Mouse (Mus musculus): ENCODE data around the gene Hsd3b6. TPM values are rescaled to one million over a fixed set of nuclear protein-coding genes. Genes with fewer than 3 reads are reported as not detected.
"Not testable (repeated sequence)": the region's sequence is repeated elsewhere in the genome, so short reads cannot be mapped to it uniquely, and the experiment has no call there.

Gene Hsd3b6
- polyA plus RNA-seq (2015; fragmentation: Nextera tagmentation; extraction: Ambion mirVana), result 1.8 and 2.6 TPM in 2 replicates

GRCm38 (mm10) chr3:98814101-98814670, at the start of gene Hsd3b6:
Hsd3b6 (minus strand) TSS chr3:98814443.
- Histone ChIP-seq H3K36me3 (no peaks in the 10 kb centered on the region), H3K9ac (no peak within 1 kb of the TSS), H3K4me3 (replicated peaks) (no peak within 1 kb of the TSS), H3K27me3 (no peaks in the 10 kb centered on the region), H3K4me1 (no peaks in the 10 kb centered on the region), H3K9me3 (replicated peaks) (no peaks in the 10 kb centered on the region), H3K4me2 (no peak within 1 kb of the TSS), H3K27ac (no peak within 1 kb of the TSS)
- ATAC-seq (replicated peaks; ENCODE audit: low FRiP score), result no peak
- WGBS, result 65% methylated on average over 6 of the region's 6 CpGs

- Histone ChIP-seq H3K9me3 (replicated peaks) (no peaks in the 10 kb centered on the region), H3K4me2 (no peak overlapping the region), H3K36me3 (no peaks in the 10 kb centered on the region), H3K4me3 (replicated peaks) (no peak overlapping the region), H3K27me3 (no peaks in the 10 kb centered on the region), H3K9ac (no peak overlapping the region), H3K4me1 (no peaks in the 10 kb centered on the region), H3K27ac (no peak overlapping the region)
- ATAC-seq (replicated peaks; ENCODE audit: low FRiP score), result no peak
- 97% methylated on average over 1 of the region's 1 CpGs for WGBS
These were observed 48.6 kb upstream of the Hsd3b6 start for GRCm38 (mm10) chr3:98862800-98863199.

- no peak within 1 kb of the TSS for H3K4me2 ChIP-seq
- H3K9ac ChIP-seq, result no peak within 1 kb of the TSS
- no peaks in the 10 kb centered on the region for H3K36me3 ChIP-seq
- no peaks in the 10 kb centered on the region for H3K4me1 ChIP-seq
- no peaks in the 10 kb centered on the region for H3K27me3 ChIP-seq
- H3K9me3 ChIP-seq (replicated peaks), result no peaks in the 10 kb centered on the region
- ATAC-seq (replicated peaks; ENCODE audit: low FRiP score), result no peak
- no peak within 1 kb of the TSS for H3K4me3 ChIP-seq (replicated peaks)
- no peak within 1 kb of the TSS for H3K27ac ChIP-seq
- 86% methylated on average over 3 of the region's 3 CpGs for WGBS
These were observed 45.3 kb upstream of the Hsd3b6 start, which contains the start of gene Hsd3b1 for GRCm38 (mm10) chr3:98859576-98859975. Hsd3b1 (minus strand) TSS chr3:98859794.

GRCm38 (mm10) chr3:98858051-98858450, 43.8 kb upstream of the Hsd3b6 start:
- no peaks in the 10 kb centered on the region for H3K36me3 ChIP-seq
- no peak overlapping the region for H3K4me3 ChIP-seq (replicated peaks)
- no peak overlapping the region for H3K9ac ChIP-seq
- no peaks in the 10 kb centered on the region for H3K9me3 ChIP-seq (replicated peaks)
- H3K27me3 ChIP-seq, result no peaks in the 10 kb centered on the region
- H3K4me1 ChIP-seq, result no peaks in the 10 kb centered on the region
- no peak for ATAC-seq (replicated peaks; ENCODE audit: low FRiP score)
- H3K4me2 ChIP-seq, result no peak overlapping the region
- H3K27ac ChIP-seq, result no peak overlapping the region
- 71% methylated on average over 2 of the region's 2 CpGs for WGBS

- Histone ChIP-seq H3K27ac (no peak overlapping the region), H3K4me1 (no peaks in the 10 kb centered on the region), H3K9me3 (replicated peaks) (no peaks in the 10 kb centered on the region), H3K9ac (no peak overlapping the region), H3K27me3 (no peaks in the 10 kb centered on the region), H3K36me3 (no peaks in the 10 kb centered on the region), H3K4me3 (replicated peaks) (no peak overlapping the region), H3K4me2 (no peak overlapping the region)
- no peak for ATAC-seq (replicated peaks; ENCODE audit: low FRiP score)
- WGBS, result 57% methylated on average over 1 of the region's 1 CpGs
These were observed 42.6 kb upstream of the Hsd3b6 start for GRCm38 (mm10) chr3:98856892-98857291.

- Histone ChIP-seq H3K4me1 (peaks cover 4% of the 10 kb centered on the region; the same call in 1 of the 2 replicates), H3K4me2 (no peak overlapping the region), H3K4me3 (replicated peaks) (no peak overlapping the region), H3K9ac (no peak overlapping the region), H3K27me3 (no peaks in the 10 kb centered on the region), H3K36me3 (no peaks in the 10 kb centered on the region), H3K9me3 (replicated peaks) (no peaks in the 10 kb centered on the region), H3K27ac (no peak overlapping the region)
- ATAC-seq (replicated peaks; ENCODE audit: low FRiP score), result 0 out of 2 replicates have a peak, but pooled peaks have one; percentile 67
- WGBS, result 79% methylated on average over 3 of the region's 3 CpGs
These were observed 40.9 kb upstream of the Hsd3b6 start for GRCm38 (mm10) chr3:98855160-98855559.

- H3K4me2 ChIP-seq, result no peak overlapping the region
- WGBS, result 31% methylated on average over 1 of the region's 1 CpGs
- H3K9me3 ChIP-seq (replicated peaks), result no peaks in the 10 kb centered on the region
- no peak overlapping the region for H3K9ac ChIP-seq
- no peak overlapping the region for H3K27ac ChIP-seq
- no peaks in the 10 kb centered on the region for H3K36me3 ChIP-seq
- H3K4me1 ChIP-seq, result peaks cover 5% of the 10 kb centered on the region; the same call in 1 of the 2 replicates
- ATAC-seq (replicated peaks; ENCODE audit: low FRiP score), result no peak
- H3K4me3 ChIP-seq (replicated peaks), result no peak overlapping the region
- no peaks in the 10 kb centered on the region for H3K27me3 ChIP-seq
These were observed 39.4 kb upstream of the Hsd3b6 start for GRCm38 (mm10) chr3:98853685-98854084.

GRCm38 (mm10) chr3:98853051-98853450, 38.8 kb upstream of the Hsd3b6 start:
- Histone ChIP-seq H3K4me2 (no peak overlapping the region), H3K9ac (no peak overlapping the region), H3K27ac (no peak overlapping the region), H3K9me3 (replicated peaks) (no peaks in the 10 kb centered on the region), H3K4me1 (peaks cover 5% of the 10 kb centered on the region; the same call in 1 of the 2 replicates), H3K36me3 (no peaks in the 10 kb centered on the region), H3K4me3 (replicated peaks) (no peak overlapping the region), H3K27me3 (no peaks in the 10 kb centered on the region)
- no peak for ATAC-seq (replicated peaks; ENCODE audit: low FRiP score)
- WGBS, result 89% methylated on average over 3 of the region's 3 CpGs

- H3K4me2 ChIP-seq, result no peak overlapping the region
- no peaks in the 10 kb centered on the region for H3K9me3 ChIP-seq (replicated peaks)
- H3K27me3 ChIP-seq, result no peaks in the 10 kb centered on the region
- H3K4me1 ChIP-seq, result peaks cover 5% of the 10 kb centered on the region; the same call in 1 of the 2 replicates
- 90% methylated on average over 6 of the region's 6 CpGs for WGBS
- no peak overlapping the region for H3K27ac ChIP-seq
- no peak overlapping the region for H3K4me3 ChIP-seq (replicated peaks)
- no peak for ATAC-seq (replicated peaks; ENCODE audit: low FRiP score)
- H3K9ac ChIP-seq, result no peak overlapping the region
- no peaks in the 10 kb centered on the region for H3K36me3 ChIP-seq
These were observed 38.4 kb upstream of the Hsd3b6 start for GRCm38 (mm10) chr3:98852631-98853030.

GRCm38 (mm10) chr3:98851853-98852252, 37.6 kb upstream of the Hsd3b6 start:
- Histone ChIP-seq H3K4me2 (no peak overlapping the region), H3K9ac (no peak overlapping the region), H3K36me3 (no peaks in the 10 kb centered on the region), H3K27me3 (no peaks in the 10 kb centered on the region), H3K9me3 (replicated peaks) (no peaks in the 10 kb centered on the region), H3K27ac (no peak overlapping the region), H3K4me1 (peaks cover 5% of the 10 kb centered on the region; the same call in 1 of the 2 replicates), H3K4me3 (replicated peaks) (no peak overlapping the region)
- ATAC-seq (replicated peaks; ENCODE audit: low FRiP score), result no peak
- 61% methylated on average over 2 of the region's 2 CpGs for WGBS

- H3K27me3 ChIP-seq, result no peaks in the 10 kb centered on the region
- no peaks in the 10 kb centered on the region for H3K9me3 ChIP-seq (replicated peaks)
- no peak overlapping the region for H3K4me2 ChIP-seq
- H3K9ac ChIP-seq, result no peak overlapping the region
- H3K4me1 ChIP-seq, result peaks cover 5% of the 10 kb centered on the region; the same call in 1 of the 2 replicates
- H3K27ac ChIP-seq, result no peak overlapping the region
- no peak overlapping the region for H3K4me3 ChIP-seq (replicated peaks)
- whole genome bisulfite sequencing, result 54% methylated on average over 5 of the region's 5 CpGs
- no peaks in the 10 kb centered on the region for H3K36me3 ChIP-seq
- no peak for ATAC-seq (replicated peaks; ENCODE audit: low FRiP score)
These were observed 36.0 kb upstream of the Hsd3b6 start for GRCm38 (mm10) chr3:98850262-98850661.

GRCm38 (mm10) chr3:98848898-98849297, 34.7 kb upstream of the Hsd3b6 start:
- WGBS, result 89% methylated on average over 1 of the region's 1 CpGs
- Histone ChIP-seq H3K4me1 (peaks cover 5% of the 10 kb centered on the region; the same call in 1 of the 2 replicates), H3K36me3 (no peaks in the 10 kb centered on the region), H3K4me3 (replicated peaks) (no peak overlapping the region), H3K4me2 (no peak overlapping the region), H3K27me3 (no peaks in the 10 kb centered on the region), H3K27ac (no peak overlapping the region), H3K9me3 (replicated peaks) (no peaks in the 10 kb centered on the region), H3K9ac (no peak overlapping the region)
- no peak for ATAC-seq (replicated peaks; ENCODE audit: low FRiP score)

GRCm38 (mm10) chr3:98812653-98813052, 1.6 kb downstream of the Hsd3b6 start:
- H3K9me3 ChIP-seq (replicated peaks); H3K4me1 ChIP-seq; H3K27me3 ChIP-seq; H3K27ac ChIP-seq; H3K4me2 ChIP-seq; ATAC-seq (replicated peaks; ENCODE audit: low FRiP score); H3K36me3 ChIP-seq; H3K9ac ChIP-seq; H3K4me3 ChIP-seq (replicated peaks): not testable (repeated sequence)
- 80% methylated on average over 6 of the region's 6 CpGs for WGBS

Data from kidney, embryonic 15.5 days (tissue).